Mouse (Mus musculus): Measurements from ENCODE around the gene Scaf4.
"Not testable (repeated sequence)": the region's sequence is repeated elsewhere in the genome, so short reads cannot be mapped to it uniquely, and the experiment has no call there.

The Scaf4 gene

DNA sequence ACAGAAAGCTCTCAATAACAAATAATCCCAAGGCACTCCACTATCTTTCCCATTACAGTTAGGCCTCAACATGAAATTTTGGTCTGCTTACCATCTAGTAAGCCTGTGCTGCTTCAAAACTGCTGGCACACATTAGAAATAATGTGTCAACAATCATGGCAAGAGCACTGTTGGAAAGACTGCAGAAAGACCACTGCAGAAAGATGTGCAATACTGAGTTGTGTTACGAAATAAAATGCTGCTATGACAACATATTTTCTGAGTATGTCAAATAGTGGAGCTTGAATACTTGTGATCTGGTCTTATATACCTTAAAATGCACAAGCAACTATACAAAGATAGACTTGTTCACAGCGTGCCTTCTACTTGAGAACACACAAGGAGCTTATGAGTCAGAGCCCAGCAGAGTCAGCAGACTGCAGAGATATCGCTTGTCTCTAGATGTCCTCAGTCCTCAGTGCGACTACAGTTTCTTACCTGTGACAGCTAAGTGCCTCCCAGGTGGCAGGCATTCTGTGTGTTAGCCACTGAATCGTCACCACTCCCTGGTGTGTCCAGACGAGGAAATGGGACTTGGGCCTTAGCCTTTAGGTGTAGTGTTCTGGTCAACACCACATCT lies 45.1 kb downstream of the Scaf4 start:
- no peak for DNase-seq (ENCODE audit: low read depth, low spot score)

DNA sequence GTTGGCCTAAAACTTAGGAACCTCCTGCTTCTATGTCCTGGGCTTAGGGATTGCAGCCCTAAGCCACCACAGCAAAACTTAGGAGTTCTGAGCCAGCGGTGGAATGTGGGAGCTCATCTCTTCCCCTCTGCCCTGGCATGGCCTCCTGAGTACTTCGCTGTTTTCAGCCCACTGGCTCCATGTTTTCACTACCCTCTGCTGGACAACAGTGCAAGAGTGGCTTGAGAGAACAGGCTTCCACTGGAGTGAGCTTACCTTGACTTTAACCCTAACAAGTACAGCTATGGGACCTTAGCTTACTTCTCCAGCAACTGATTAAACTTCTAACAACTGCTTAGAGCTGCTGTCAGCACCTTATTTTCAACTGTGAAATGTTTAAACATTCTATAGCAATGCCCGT lies 49.1 kb downstream of the Scaf4 start:
- no peak for DNase-seq (ENCODE audit: low read depth, low spot score)

DNA sequence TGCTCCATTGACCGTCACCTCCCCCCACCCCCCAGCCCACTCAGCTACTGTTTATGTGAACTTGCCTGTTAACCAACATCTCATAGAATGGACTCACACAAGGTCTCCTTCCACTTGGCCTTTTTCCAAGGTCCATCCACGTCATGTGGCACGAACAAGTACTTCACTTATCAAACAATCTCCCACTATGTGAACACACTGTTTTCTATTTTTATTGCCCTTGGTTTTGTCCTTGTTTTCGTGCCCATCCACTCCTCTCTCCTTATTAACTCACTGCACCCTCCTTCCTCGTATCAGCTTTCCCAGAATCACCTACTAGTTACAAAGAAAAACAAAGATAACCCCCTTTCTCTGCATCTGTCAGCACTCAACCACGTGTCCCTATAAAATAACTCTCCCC lies 49.7 kb downstream of the Scaf4 start:
- DNase-seq (ENCODE audit: low read depth, low spot score) = no peak

DNA sequence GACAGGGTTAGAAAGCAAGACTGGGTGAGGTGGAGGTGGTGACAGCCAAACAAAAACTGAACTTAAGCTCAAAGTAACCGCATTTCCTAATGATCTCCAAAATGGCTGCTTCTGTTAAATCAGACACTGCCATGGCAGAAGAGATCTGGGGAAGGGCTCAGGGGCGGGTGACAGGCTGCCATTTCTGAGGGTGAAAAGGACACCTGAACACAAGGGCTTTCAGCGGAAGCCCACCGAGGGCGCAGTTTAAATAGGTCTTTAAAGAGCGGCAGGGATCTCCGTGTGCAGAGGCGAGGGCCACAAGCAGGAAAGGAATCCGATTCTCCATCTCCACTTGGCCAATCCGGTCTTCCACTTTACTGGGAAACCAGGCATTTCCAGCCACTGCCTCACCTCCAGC lies 50.6 kb downstream of the Scaf4 start:
- no peak for DNase-seq (ENCODE audit: low read depth, low spot score)

DNA sequence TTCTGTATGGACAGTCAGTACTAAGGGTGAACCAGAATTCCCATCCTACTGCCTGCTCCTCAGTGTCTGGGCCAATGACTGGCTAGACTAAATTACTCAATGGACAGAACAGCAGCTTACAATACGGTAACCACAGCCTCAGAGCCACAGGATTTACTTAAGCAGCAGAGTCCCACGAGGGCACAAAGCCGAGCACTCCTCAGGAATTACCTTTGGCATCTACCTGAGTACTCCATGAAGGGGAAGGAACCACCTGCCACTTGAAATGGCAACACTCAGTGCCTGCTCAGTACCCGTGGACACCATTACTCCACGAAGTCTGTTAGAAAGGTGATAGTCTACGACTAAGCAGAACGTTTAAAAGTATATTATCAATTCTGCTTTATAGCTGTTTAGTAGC lies 53.0 kb downstream of the Scaf4 start:
- DNase-seq (ENCODE audit: low read depth, low spot score) = no peak

DNA sequence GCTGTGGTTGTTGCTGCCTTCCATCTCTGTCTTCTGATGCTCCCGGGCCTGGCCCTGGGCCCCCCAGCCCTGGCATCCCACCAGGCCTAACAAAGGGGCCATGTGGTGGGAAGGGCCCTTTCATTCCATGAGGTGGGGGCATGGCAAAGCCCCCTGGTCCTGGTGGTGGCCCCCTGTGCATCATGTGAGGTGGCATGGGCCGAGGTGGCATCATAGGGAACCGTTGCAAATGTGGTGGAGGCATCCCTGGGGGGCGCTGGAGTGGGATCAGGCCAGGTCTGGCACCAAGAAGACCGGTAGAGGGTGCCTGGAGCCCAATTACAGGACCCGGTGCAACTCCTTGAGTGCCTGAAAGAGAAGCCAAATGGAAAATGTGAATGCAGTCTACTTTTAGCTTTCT lies 54.4 kb downstream of the Scaf4 start:
- DNase-seq (ENCODE audit: low read depth, low spot score) = no peak

DNA sequence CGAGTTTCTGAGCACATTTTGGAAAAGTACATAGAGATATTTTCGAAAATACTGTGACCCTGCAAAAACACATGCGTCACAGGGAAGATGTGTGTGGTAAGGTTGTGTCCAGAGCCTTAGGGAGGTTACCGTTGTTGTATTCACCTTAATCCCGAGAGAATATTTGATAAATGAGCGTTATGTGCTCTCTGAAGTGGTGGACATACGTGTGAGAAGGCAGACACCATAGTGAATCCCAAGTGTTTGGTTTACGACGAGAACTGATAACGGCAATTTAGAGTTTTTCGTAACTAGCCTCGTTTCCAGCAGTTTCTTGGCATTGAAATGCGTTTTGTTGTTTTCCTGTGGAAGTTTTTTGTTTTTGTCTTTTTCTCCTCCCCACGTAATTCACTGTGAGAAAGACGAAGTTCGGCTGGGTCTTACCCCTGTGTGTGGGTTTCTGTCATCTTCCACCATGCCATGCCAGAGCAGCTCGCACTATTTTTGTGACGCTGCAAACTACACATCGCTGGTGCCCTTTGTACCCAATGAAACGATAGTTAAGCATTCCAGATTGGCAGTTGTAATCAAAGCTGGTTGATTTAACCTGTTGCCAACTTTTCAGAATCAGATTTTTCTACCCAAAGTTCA lies 62.7 kb downstream of the Scaf4 start:
- no peak for DNase-seq (ENCODE audit: low read depth, low spot score)

DNA sequence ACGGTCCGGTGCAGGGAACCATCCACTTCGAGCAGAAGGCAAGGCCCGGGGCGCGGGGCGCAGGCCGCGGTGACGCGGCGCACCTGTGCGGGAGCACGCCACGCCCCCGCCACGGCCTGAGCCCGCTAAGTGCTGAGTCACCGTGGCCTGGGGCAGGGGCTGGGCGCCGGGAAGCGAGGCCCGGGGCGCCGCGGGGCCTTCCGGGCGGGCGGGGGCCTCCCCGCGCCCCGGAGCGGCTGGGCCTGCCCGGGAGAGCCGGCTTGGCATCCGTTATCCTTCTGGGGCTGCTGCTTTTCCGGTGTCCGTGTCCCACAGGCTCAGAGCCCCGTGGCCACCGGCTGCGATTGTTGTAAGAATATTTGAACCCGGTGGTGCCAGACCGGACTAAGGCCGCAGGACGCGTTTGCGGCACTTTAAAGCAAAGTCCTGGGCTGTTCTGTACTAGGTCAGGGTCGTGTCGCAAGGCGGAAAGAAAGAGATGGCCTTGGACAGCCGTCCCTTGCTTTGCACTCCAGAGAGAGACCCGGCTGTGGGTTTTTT lies 63.3 kb downstream of the Scaf4 start:
- no peak for DNase-seq (ENCODE audit: low read depth, low spot score)

DNA sequence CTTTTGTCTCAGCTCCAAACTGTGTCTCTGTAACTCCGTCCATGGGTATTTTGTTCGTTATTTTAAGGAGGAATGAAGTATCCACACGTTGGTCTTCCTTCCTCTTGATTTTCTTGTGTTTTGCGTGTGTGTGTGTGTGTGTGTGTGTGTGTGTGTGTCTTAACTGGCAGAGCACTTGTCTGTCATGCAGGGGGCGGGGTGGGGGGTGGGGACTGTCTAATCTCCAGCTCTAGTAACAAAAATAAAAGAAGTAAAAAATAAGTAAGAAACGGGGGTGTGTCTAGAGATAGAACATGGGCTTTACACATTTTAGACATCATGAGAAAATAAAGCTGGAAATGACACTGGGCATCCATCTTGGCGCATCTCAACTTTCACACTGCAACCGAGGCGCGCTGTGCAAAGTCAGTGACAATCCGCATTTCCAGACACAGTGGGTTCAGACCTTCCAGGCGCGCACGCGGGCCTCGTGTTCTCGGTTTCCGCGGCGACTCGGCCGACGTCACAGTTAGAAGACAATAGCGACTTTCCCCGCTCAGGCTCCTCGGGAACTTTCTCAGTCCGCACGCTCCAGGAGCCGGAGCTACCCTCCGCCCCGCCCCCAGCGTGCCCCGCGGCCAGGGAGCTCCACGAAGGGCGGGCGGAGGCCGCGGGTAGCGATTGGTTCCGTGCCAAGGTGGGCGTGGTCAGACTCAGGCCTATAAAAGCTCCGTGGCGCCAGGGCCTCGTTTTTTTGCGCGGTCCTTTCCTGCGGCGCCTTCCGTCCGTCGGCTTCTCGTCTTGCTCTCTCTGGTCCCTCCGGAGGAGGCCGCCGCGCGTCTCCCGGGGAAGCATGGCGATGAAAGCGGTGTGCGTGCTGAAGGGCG lies 64.0 kb downstream of the Scaf4 start, which contains the start of gene Sod1:
TSS of gene Sod1 (plus strand) at position 729 of the 866 bp plus-strand sequence.
- peak; percentile 96 for DNase-seq (ENCODE audit: low read depth, low spot score)

DNA sequence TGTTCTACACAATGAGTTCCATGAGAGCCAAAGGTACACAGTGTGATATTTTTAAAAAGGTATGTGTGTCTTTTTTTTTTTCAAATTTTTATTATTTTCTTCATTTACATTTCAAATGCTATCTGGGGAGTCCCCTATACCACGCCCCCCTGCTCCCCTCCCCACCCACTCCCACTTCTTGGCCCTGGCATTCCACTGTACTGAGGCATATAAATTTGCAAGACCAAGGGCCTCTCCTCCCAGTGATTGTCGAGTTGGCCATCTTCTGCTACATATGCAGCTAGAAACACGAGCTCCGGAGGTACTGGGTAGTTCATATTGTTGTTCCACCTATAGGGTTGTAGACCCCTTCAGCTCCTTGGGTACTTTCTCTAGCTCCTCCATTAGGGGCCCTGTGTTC lies 64.9 kb downstream of the Scaf4 start:
- DNase-seq (ENCODE audit: low read depth, low spot score) = peak; percentile 58

DNA sequence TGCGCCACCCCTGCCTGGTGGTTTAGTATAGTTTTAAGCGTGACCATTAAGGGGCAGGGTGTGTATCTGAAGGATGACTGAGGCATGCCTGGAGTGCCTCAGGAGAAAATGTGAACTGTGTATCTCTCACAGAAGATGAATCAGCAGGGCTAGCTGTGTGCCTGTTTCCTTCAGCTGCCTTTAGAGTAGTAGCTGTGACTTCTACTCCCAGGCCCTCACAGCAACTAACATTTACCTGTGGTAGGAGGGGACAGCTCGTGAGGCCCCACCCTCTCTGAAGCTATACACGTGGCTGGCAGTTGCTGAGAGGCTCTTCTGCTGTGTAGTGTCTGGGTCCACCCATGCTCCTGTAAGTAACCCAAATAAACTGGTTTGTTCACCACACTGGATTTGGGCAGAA lies 66.4 kb downstream of the Scaf4 start:
- peak; percentile 53 for DNase-seq (ENCODE audit: low read depth, low spot score)

DNA sequence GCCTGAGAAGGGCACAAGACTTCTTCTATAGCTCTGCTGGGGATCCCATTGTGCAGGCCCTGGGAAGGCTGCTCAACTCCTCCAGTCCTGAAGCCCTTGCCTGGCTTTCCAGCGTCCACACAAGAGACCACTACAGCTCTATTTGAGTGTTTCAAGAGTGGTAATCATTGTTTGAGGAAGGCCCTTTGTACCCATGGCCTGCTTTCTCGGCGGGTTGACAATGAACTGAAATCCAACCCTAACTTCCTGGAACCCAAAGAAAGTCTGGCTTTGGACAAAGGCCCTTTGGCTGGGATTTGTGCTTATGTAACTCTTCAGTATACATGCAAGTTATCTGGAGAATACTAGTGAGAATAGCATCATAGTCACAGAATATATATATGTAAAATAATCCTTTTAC lies 66.9 kb downstream of the Scaf4 start:
- DNase-seq (ENCODE audit: low read depth, low spot score) = no peak

DNA sequence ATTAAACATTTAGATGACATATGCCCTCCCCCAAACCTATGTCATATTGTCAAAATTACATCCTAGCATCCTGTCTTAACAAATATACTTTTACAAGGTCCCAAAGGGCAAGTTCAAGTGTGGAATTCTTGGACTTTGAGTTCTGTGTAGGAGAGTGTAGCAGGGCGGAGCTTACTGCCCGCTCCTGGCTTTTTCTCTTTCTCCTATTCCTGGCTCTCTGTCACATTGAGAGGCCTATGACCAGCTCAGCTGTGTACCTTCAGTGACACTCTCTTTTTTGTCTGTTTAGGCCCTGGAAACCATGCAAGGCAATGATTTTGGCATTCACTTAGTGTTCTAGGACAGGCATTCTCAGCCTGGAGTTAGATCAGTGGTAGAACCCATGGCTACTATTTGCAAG lies 67.9 kb downstream of the Scaf4 start:
- DNase-seq (ENCODE audit: low read depth, low spot score) = no peak

DNA sequence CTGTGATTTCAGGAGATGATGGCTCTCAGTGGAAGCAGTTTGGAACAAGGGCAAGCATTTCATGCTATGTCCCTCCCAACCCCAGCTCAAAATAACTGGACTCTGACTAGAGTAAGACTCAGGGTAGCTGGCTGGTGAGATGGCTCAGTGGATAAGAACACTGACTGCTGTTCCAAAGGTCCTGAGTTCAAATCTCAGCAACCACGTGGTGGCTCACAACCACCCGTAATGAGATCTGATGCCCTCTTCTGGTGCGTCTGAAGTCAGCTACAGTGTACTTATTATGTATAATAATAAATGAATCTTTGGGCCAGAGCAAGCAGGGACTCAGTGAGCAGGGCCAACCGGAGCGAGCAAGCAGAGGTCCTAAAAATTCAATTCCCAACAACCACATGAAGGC lies 68.4 kb downstream of the Scaf4 start:
- not testable (repeated sequence) for DNase-seq (ENCODE audit: low read depth, low spot score)

DNA sequence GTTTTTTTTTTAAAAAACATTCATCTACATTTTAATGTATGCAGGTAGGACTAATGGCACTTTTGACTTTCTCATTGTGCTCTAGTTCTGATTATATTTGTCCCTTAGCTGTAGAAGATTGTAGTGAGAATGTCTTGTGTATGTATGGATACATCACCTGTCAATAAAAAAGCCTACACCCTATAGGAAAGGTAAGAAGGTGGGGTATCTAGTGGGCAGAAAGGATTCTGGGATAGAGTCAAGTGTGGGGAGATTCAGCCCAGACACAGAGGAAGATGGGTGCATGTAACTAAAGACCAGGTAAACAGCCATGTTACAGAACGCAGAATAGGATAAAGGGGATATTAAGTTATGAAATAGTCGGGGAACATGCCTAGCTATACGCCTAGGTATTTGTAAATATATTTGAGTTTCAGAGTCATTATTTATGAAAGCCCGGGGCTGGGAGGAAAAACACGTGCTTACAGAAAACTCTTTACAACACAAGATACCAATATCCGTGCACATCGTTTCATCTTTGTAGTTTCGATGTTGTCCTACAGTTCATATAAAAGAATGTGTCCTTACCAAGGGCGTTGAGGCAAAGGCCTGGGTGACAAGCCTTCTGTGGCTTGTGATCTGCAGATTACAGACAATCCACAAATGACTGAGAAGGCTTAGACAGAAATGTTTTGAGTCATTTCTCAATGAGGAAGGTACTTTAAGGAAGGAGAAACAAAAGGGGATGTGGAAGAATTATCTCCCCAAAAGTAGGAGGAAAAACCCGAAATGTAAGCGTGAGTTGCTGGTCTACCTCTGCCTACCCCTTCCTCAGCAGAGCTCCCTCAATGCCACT lies 69.4 kb downstream of the Scaf4 start:
- no peak for DNase-seq (ENCODE audit: low read depth, low spot score)

DNA sequence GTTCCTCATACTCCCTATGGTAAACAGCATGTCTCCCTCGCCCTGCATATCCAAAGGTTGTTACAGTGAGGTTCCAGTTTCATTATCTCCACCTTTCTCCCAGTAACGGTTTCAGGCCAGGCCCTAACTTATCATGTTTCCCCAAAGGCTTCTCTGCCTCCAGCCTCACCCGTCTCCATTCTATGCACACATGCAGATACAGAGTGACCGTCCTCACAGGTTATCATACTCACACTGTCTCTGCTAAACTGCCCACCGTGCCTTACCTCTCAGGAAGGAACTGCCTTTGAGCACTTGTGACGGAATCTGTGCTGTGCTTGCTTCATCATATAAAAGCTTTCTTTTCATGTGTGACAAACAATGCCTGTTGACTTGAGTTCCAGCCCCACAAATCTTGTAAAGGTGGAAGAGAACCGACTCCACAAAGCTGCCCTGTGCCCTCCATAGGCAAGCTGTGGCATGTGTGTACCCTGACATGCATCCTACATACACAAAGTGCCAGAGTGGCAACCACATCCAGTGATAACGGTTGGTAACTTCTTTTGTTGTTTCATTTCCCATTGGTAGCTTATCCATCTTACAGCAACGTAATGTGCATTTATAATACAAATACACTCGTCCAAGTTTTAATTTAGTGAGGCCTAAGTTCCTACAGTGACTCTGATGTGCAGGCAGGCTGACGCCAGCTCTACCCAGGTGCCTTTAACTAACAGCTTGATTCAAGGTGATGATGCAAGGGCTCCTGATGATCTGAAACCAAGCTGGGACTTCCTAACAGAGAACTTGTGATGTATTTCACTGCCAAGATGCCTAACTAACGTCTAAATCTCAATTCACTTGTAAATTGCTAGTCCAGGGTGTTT lies 70.6 kb downstream of the Scaf4 start:
- no peak for DNase-seq (ENCODE audit: low read depth, low spot score)

DNA sequence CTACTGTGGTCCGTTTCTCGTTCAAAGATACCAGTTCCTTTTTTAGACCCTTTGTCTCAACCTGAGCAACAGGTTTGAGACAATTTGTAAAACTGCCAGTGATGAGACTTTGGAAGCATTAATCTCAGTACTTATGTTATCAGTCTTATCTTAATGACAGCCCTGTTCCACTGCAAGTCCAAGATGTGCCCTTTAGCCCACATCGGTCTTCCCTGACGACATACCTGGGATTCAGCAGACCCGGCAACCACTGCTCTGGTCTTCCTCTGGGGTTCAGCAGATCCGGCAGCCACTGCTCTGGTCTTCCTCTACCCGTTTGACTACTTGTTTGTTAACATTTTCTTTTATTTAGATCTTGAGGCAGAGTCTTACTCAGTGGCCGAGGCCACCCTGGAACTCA lies 72.5 kb downstream of the Scaf4 start:
- no peak for DNase-seq (ENCODE audit: low read depth, low spot score)

DNA sequence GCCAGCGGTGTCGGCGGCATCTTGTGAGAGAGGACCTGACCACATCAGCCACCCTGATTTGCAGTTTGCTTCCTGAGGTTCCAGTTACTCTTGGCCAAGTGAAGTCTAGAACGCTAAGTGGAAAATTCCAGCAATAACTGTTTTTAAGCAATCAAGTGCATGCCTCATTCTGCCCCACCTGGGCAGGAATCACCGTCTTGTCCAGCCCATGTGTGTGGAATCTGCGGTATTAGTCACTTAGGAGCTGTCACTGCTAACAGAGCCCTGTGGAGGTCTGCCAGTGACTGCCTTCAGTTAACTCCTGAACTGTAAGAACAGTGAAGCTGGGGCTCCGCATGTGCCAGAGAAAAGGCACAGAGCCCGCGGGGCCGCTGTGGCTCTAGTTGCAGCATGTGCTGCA lies 73.6 kb downstream of the Scaf4 start:
- no peak for DNase-seq (ENCODE audit: low read depth, low spot score)

DNA sequence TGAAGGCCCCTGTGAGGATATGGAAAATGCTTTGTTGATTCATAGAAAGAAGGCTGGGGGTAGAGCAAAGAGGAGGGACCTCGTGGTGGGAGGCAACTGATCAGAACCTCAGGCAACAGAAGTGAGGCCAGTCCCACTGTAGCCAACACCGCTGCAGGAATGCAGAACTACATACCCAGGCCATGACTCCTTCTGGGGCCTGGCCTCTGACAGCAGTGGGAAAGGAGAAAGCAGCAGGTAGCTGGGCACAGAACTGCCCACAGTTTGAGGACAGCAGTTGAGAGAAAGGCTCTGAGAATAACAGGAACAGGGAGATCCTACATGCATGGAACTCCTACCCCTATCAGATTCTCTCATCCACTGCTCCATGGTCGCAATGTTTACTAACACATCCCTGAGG lies 75.3 kb downstream of the Scaf4 start:
- DNase-seq (ENCODE audit: low read depth, low spot score) = no peak

DNA sequence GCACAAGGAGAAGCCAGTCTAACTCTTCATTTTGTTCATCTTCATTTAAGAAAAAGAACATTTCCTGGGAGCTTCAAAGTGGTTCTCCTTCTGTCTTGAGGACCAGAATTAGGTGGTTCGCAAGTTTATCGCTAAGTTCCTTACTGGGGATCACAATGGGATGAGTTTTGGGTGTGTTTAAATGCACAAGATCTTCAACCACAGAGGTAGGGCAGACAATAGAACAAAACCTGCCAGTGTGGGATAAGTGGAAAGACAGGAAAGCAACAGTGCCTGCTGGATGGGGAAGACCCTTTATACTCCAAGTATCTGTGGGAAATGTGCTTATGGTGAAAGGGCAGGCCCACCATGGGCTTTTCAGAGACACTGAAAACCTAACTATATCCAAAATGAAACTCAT lies 79.4 kb downstream of the Scaf4 start:
- no peak for DNase-seq (ENCODE audit: low read depth, low spot score)

Measured in ES-CJ7 (cell line).